ENCODE assay signal across 12 mouse cellular contexts in the genomic region with DNA sequence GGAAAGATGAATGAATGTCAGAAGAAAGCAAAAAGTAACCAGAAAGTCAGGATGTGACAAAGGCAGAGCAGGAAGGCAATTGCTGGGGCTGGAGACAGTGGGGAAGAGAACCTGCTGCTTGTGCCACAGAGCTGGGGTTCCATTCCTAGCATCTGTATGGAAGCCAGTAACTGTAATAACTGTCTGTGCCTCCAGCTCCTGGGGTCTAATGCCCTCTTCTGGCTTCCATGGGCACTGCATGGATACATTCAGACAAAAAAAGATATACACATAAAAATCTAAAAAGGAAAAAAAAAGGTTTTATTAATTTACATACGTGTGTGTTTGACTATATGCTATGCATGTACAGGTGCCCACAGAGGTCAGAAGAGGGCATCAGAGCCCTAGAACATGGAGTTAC. TPM values are rescaled to one million over a fixed set of nuclear protein-coding genes. Genes with fewer than 3 reads are reported as not detected.
DNase-seq lines count a peak whose midpoint lies in the region; ATAC-seq and TF ChIP-seq lines count a peak whose summit lies in the region.
"Had no signal": no experiment of that assay in that cellular context is flagged by ENCODE, and none has a peak within 500 bp of the region (broad histone marks: within the 10 kb centered on the region; RNA-seq: fewer than 3 reads in every experiment).

No protein-coding gene starts in this region.

- H3K9me3 ChIP-seq in lung, postnatal 0 days (ENCODE audit: low read length) = no peaks in the 10 kb centered on the region
- H3K9me3 ChIP-seq: hindbrain, embryonic 12.5 days; midbrain, embryonic 12.5 days had no signal

- no peaks in the 10 kb centered on the region for H3K27me3 ChIP-seq in lung, postnatal 0 days (replicated peaks; ENCODE audit: insufficient read depth, low read length)
- H3K27me3 ChIP-seq: hindbrain, embryonic 12.5 days; midbrain, embryonic 12.5 days had no signal

- TF ChIP-seq CTCF in lung, postnatal 0 days (IDR thresholded peaks at IDR 0.05) = peak; percentile 69

- H3K27ac ChIP-seq in lung, postnatal 0 days (ENCODE audit: low read length) = peak overlapping the region; percentile 97
- H3K27ac ChIP-seq: hindbrain, embryonic 12.5 days; midbrain, embryonic 12.5 days had no signal

- H3K36me3 ChIP-seq in lung, postnatal 0 days (ENCODE audit: insufficient read depth, low read length) = no peaks in the 10 kb centered on the region
- H3K36me3 ChIP-seq: hindbrain, embryonic 12.5 days had no signal

- no peak overlapping the region for H3K9ac ChIP-seq in lung, postnatal 0 days (replicated peaks; ENCODE audit: low read depth)
- H3K9ac ChIP-seq: hindbrain, embryonic 12.5 days; midbrain, embryonic 12.5 days had no signal

- H3K4me1 ChIP-seq in lung, postnatal 0 days (ENCODE audit: insufficient read depth, low read depth, low read length) = peaks cover 10% of the 10 kb centered on the region
- H3K4me1 ChIP-seq: midbrain, embryonic 12.5 days had no signal

- no peak for TF ChIP-seq EP300 in lung, postnatal 0 days (IDR thresholded peaks at IDR 0.05)

- peak; percentile 44 for DNase-seq in adrenal gland, postnatal 14 days
- DNase-seq in adrenal gland, adult 18-20 months (ENCODE audit: low spot score in 2 of 2) = no peak
- DNase-seq in kidney, adult 9 months = peak; percentile 45
- DNase-seq in kidney, adult 11 months = no peak
- DNase-seq in ES-CJ7 (ENCODE audit: low read depth, low spot score) = peak; percentile 55
- no peak for DNase-seq in lung, postnatal 0 days (ENCODE audit: low spot score)
- no peak for DNase-seq in ovary, postnatal 14 days (ENCODE audit: low spot score)
- DNase-seq: thymus, postnatal 4 days had no signal

- H3K4me2 ChIP-seq in lung, postnatal 0 days (replicated peaks; ENCODE audit: low read depth, low read length) = no peak overlapping the region
- H3K4me2 ChIP-seq: hindbrain, embryonic 12.5 days; midbrain, embryonic 12.5 days had no signal

- WGBS in lung, postnatal 0 days = 83% methylated on average over 1 of the region's 1 CpGs

- no peak overlapping the region for H3K4me3 ChIP-seq in lung, postnatal 0 days (ENCODE audit: low read depth, low read length)
- H3K4me3 ChIP-seq: hindbrain, embryonic 12.5 days; midbrain, embryonic 12.5 days had no signal

- ATAC-seq in lung, postnatal 0 days = no peak
- no peak for ATAC-seq in erythroblast, adult 5-6 weeks (replicated peaks; ENCODE audit: low FRiP score, poor library complexity, severe bottlenecking)

RNA-seq across cellular contexts. Expression of a gene that starts 53.9 kb away (rescaled TPM):
- 0.71 TPM in 1 of 2 replicates, not detected in the other for total RNA-seq in adrenal gland, postnatal 14 days (2021)
- not detected for total RNA-seq in adrenal gland, adult 18-20 months (2021)
- 18.1 and 22.7 TPM in 2 replicates for polyA plus RNA-seq in lung, postnatal 0 days (2015; fragmentation: Nextera tagmentation; extraction: Ambion mirVana)
- not detected in 2 replicates for total RNA-seq in erythroblast, adult 5-6 weeks (2015; ENCODE audit: low replicate concordance)
- 0.28 TPM in 1 of 2 replicates, not detected in the other for total RNA-seq in erythroblast, adult 5-6 weeks (2017; ENCODE audit: low replicate concordance)
- total RNA-seq: left cerebral cortex, postnatal 10 days had no signal

Comparison
In these comparisons a context has a peak if more than half of its experiments do, and no peak if none do; other contexts are left out.
1. DNase-seq: peak in adrenal gland, postnatal 14 days (single experiment), kidney, adult 9 months (single experiment) and ES-CJ7 (single experiment); none in adrenal gland, adult 18-20 months (0 of 2), kidney, adult 11 months (single experiment), lung, postnatal 0 days (single experiment) and ovary, postnatal 14 days (single experiment).